Mouse (Mus musculus) heart, postnatal 4 days (tissue): Measurements from ENCODE around the gene Nefh. TPM values are rescaled to one million over a fixed set of nuclear protein-coding genes. Genes with fewer than 3 reads are reported as not detected.

Experiments
- DNase-seq: peaks from one replicate; pipeline ENCODE4 v3.0.0; 2021
- microRNA-seq, 2 experiments: library from miRNA; unstranded; fragments of <30 nt; microRNA quantifications; one replicate each; pipeline ENCODE4 v1.2.0; 2021 to 2022
- total RNA-seq, 2 experiments: library from RNA; stranded (reverse); gene quantifications; 2 replicates each; pipeline ENCODE4 v1.2.3; 2021

Nefh gene
- total RNA-seq, 2 experiments from 2014 or later, result not detected

GRCm38 (mm10) chr11:4949256-4950044 lies 1.6 kb upstream of the Nefh start:
- peak; percentile 79 for DNase-seq

DNA sequence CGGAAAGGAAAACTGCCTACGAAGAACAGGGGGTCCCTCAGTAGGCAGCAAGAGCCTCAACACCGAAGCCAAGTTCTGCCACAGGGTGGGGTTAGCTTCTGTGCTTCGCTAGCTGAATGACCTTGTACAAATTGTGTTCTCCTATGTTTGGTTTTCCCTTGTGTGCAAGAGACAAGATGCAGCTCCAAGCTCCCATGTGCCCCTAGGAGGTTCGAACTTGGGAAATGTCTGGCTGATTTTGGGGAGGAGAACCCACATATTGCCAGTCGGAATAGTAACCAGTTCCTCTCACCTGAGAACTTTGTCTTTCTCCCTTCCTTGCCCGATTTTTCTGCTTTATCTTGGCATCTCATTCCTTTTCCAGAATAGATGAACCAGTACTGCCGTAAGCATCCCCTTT lies 928 bp upstream of the Nefh start:
- DNase-seq, result no peak

DNA sequence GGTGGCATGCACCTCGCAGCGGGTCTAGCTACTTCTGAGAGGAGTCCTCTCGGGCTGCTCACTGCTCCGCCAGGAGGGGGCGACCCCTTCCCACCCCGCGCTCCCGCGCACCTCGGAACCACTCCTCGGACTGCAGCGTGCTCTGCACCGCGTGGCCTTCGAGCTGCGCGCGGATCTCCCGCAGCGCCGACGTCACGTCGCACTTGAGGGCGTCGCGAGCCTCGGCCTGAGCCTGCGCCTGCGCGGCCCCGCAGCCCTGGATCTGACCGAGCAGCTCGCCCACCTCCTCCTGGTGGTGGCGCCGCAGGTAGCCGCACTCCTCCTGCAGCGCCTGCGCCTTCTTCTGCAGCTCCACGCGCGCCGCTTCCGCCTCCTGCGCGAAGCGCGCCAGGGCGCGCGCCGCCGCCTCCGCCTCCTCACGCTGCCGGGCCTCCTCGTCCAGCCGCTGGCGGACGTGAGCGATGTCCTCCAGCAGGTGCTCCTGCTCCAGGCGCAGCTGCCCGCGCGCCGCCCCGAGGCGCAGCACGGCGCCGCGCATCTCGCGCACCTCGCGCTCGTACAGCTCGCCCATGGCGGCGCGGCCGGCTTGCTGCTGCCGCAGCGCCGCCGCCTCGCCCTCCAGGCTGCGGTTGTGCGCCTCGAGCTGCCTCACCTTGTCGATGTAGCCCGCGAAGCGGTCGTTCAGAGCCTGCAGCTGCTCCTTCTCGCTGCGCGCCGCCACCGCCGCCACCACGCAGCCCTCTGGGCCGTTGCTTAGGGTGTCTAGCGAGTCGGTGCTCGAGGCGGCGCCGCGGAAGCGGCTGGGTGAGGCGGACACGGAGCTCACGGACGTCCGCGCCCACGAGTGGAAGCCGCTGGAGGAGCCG lies 684 bp downstream of the Nefh start:
- peak; percentile 32 for DNase-seq

DNA sequence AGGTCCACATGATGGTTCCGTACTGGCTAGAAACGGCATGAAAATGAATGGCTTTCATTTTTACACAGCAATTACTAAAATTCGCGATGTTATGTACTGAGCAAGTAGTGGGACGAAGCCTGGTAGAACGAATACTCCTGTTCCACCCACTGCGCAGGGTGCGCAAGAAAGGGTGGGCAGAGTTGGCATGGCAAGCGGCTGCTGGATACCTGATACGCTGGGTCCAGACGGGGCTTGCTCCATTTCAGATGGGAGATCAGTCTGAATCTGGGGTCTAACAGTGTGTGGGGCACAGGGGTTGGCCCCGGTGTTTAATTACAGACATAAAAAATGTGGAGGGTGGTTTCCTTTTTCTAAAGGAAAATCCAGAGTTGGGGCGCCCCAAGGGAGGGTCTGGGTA lies 1.3 kb downstream of the Nefh start:
- no peak for DNase-seq

DNA sequence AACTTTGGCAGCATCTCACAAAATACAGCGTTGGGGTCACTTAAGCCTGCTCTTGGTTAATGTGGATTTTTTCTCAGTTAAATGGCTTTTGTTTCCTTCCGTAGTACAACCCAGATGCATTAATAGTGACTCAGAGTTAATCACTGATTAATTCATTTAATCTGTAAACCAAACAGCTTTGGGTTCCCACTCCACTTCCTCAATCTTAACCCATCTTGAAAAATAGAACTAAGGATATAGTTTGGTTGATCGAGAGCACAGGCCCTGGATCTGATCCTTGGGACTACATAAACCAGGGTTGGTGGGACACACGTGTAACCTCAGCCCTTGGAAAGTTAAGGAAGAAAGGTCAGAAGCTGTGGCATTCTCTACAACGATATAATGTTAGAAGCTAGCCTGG lies 11.6 kb downstream of the Nefh start:
- DNase-seq, result no peak

DNA sequence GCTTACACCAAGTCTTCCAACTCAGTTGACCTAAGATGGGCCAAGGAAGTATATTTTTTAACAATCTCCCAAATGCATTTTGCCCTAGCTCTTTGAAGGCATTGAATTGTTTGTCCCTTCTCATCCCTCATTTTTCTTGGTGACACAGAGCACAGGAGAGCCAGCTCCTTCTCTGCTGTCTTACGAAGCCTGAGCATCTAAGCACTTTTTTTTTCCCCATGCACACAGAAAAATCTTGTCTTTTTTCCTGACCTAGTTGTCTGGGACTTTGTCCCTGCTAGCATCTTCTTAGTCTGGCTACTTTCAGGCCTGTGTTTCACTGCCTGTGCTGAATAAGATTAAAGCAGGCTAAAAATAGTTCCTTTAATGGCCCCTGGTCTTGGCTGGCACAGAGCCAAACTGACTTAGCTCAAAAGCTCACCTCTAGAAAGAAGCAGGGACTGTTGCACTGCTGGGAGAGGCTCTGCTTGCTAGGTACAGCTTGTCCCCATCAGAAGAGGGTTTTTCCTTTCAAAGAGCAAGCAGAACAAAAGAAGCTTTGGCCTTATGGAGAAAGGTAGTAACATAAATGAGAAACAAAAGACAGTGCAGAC lies 16.8 kb downstream of the Nefh start:
- peak; percentile 74 for DNase-seq

DNA sequence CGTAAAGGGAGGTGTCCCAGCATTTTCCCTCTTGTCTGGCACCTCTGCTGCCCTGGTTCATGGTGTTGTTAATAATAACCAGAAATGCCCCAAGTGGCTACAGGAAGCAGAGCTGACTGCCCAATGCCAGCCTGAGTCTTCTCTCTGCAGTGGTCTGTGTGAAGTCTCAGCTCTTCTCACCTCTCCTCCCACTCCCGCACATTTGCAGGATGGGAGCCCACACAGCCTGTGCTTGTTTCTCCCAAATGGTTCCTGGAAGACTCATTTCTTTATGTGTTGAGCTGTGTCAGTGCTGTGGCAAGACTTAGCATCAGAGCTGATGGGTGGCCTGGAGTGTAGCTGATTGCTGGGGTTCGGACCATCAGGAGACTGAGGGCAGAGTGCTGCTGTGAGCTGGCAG lies 20.6 kb downstream of the Nefh start:
- DNase-seq, result no peak

DNA sequence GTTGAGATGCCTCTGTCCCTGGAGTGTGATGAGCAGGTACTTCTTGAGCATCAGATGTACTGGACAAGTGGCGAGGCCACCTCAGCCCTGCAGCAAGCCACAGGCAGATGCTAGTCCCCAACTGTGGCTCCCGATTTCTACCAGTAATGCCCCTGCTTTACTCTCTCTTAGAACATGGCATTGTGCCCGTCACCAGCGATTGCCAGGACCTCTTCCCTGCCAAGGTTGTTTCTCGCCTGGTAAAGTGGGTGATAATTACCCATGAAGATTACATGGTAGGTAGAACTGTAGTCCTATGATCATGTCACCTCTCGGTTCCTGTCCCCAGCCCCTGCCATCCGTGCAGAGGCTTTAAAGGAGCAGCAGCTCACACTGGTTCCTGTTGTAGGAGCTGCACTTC lies 26.1 kb downstream of the Nefh start:
- peak; percentile 14 for DNase-seq

GRCm38 (mm10) chr11:4921281-4921680 lies 26.6 kb downstream of the Nefh start:
- no peak for DNase-seq

DNA sequence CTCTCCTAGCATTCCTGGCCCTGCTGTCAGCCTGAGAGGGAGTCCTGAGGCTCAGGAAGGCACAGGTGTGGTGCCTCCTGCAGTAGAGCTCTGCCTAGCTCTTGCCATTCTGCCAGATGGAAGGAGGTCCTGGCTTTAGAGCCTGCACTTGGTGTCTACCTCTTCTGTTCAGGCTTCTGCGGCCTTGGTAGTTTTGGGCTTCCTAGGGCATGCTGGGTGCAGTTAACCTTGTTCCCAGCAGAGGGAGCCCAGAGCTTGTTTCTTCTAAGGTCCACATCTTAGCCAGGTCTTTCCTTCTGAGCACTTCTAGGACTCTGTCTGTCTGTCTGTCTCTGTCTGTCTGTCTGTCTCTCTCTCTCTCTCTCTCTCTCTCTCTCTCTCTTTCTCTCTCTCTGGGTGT lies 31.8 kb downstream of the Nefh start:
- peak; percentile 65 for DNase-seq

- no peak for DNase-seq
Observed at GRCm38 (mm10) chr11:4906231-4906630, 41.6 kb downstream of the Nefh start.

DNA sequence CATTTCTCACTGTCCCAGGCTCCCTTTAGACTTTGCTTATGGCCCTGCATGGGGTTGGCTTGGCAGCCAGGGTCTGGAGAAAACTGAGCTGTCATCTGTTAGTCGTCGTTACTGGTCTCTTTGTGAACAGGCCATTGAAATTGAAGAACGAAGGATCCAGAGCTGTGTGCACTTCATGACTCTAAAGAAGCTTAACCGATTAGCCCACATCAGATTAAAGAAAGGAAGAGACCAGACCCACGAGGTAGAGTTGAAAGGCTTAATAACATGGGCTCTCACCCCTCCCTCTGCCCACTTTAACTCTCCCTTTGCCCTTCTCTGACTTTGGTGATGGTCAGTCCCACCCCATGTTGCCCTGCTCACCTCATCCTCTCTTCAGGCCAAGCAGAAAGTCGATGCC lies 45.9 kb downstream of the Nefh start:
- no peak for DNase-seq

DNA sequence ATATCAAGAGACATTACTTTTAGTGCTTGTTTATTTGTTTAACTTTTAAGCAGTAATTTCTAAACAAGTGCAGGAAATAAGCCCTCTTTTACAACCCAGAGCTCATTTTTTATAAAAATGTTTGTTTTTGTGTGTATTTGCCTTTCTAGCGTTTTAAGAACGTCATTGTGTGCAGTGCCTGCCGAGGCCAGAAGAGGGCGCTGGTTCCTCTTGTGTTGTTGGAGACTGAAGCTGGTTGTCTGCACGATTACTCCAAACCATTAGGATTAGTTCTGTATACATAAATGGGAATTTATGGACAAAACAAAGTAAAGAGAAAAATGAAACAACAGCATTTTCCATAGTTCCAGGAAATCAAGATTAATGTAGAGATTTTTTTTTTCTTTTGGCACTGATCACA lies 47.4 kb downstream of the Nefh start:
- no peak for DNase-seq

DNA sequence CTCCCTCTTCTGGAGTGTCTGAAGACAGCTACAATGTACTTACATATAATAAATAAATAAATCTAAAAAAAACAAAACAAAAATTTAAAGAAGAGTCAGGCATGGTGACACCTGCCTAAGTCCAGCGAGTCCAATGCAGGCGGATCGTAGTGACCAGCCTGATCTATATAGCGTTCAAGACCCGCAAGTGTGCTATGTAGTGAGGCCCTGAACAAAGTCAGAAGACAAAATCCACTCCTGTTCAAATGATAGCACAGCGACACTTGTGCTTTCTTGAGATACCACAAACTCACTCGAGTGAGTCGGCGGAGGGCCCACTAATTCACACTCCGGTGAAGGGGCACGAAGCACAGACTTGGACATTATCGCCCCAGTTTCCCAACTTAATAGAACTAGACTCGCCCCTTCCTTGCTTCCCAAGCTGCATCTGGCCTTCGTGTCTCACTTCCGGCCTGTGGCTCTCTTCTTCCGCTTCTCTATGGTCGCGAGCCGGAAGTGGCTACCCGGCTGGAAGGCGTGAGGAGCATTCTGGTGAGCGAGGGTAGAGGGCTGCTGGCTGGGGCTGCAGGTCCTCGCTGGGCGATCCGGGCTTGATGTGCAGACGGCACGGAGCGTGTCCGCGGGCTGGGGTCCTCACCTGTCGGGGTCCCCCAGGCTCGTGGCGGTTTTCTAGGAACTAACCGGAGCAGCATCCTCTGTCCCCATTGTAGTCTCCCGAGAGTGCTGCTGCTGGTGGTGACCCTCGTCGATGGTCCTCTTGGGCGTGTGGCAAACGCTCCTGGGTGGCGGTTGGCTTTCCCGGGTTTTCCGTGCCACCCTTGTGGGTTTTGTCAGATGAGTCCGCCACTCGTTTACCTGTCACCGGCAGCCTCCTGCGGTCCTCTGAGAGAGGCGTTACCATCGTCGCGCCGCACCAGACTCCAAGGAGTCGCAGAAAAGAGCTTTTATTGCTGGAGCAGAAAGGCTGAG lies 52.7 kb downstream of the Nefh start, which contains the start of gene Thoc5:
Thoc5 (plus strand) TSS at position 473 of the 969 bp plus-strand sequence.
- DNase-seq, result peak; percentile 81

Small RNA genes within 50 kb of the gene (microRNA-seq; reads per million reads assigned to microRNA genes)
- 0 to 0.20 reads per million in 2 experiments for gene Mir6918

Other genes starting within 250 kb of the Nefh start
- gene Uqcr10, start 243.7 kb downstream of the Nefh start, total RNA-seq, result 1,000 to 10,000 TPM; 1,138 to 1,323 TPM
- gene Zmat5, start 243.4 kb downstream of the Nefh start, total RNA-seq, result 10 to 100 TPM; 22.1 to 23.4 TPM
- not detected for gene Cabp7, start 201.3 kb downstream of the Nefh start, total RNA-seq
- gene Nf2, start 98.5 kb downstream of the Nefh start, total RNA-seq, result 100 to 1,000 TPM; 101 to 103 TPM
- 1 to 10 TPM; 4.4 to 7.0 TPM for gene Nipsnap1, start 74.1 kb downstream of the Nefh start, total RNA-seq
- gene Thoc5, start 52.7 kb downstream of the Nefh start, total RNA-seq, result 10 to 100 TPM; 22.4 to 23.8 TPM
- gene Ap1b1, start 38.8 kb upstream of the Nefh start, total RNA-seq, result 10 to 100 TPM; 45.6 to 45.7 TPM
- gene Rasl10a, start 110.1 kb upstream of the Nefh start, total RNA-seq, result 1 to 10 TPM in 1 of 2 experiments, under 1 TPM in 1; 0.41 to 1.0 TPM
- gene Gas2l1, start 117.3 kb upstream of the Nefh start, total RNA-seq, result 10 to 100 TPM; 20.3 to 22.1 TPM
- 10 to 100 TPM; 19.4 to 20.6 TPM for gene Rhbdd3, start 150.9 kb upstream of the Nefh start, total RNA-seq
- gene Ewsr1, start 151.2 kb upstream of the Nefh start, total RNA-seq, result 100 to 1,000 TPM; 247 to 254 TPM
- 1 to 10 TPM; 4.4 to 4.7 TPM for gene Emid1, start 204.2 kb upstream of the Nefh start, total RNA-seq